Mouse (Mus musculus) CH12.LX (cell line): ENCODE measurements around the gene Zpbp2. TPM values are rescaled to one million over a fixed set of nuclear protein-coding genes. Genes with fewer than 3 reads are reported as not detected.
A peak's percentile ranks its signal among the peaks of the same experiment; 100 is the strongest.

Experiments
- DNase-seq: peaks from one replicate; pipeline ENCODE4 v3.0.0-alpha.2; 2013; ENCODE audit errors: extremely low read depth
- H3K27ac ChIP-seq: 2 replicates; pipeline ENCODE4 v1.5.1; 2012; ENCODE audit warnings: low read depth, mild to moderate bottlenecking, control low read depth, moderate library complexity; ENCODE audit not compliant: insufficient read depth
- H3K27me3 ChIP-seq: replicated peaks from 2 replicates; pipeline ENCODE3; 2012; ENCODE audit warnings: inconsistent platforms
- H3K36me3 ChIP-seq, 2 experiments: replicated peaks in 1 of 2; 2 replicates each; pipeline versions ENCODE3 to v1.6.1; 2012; ENCODE audit warnings: inconsistent platforms in 1 of 2, low read length in 1 of 2, mild to moderate bottlenecking in 1 of 2, mixed read lengths in 1 of 2, moderate library complexity in 1 of 2; ENCODE audit not compliant: control insufficient read depth in 1 of 2, insufficient read depth in 1 of 2
- H3K4me1 ChIP-seq, 2 experiments: 2 replicates each; pipeline ENCODE4 v1.6.1; 2012; ENCODE audit warnings: inconsistent platforms in 1 of 2, moderate library complexity in 1 of 2; ENCODE audit not compliant: insufficient read depth in 2 of 2, control insufficient read depth in 1 of 2
- H3K4me2 ChIP-seq: 2 replicates; pipeline ENCODE4 v1.6.1; 2012; ENCODE audit warnings: low read depth, mild to moderate bottlenecking, control low read depth; ENCODE audit not compliant: poor library complexity, insufficient read depth, severe bottlenecking
- H3K4me3 ChIP-seq, 3 experiments: fragments of 150-350 bp in 1 of 3; sonication (generic) in 1 of 3; replicated peaks in 1 of 3; 2 replicates each; pipeline versions ENCODE3 to v1.5.1; 2011 to 2012; ENCODE audit warnings: low read depth in 2 of 3, low read length in 2 of 3, mild to moderate bottlenecking in 2 of 3, moderate library complexity in 2 of 3, control low read depth in 1 of 3, improper control_type of control experiment in 1 of 3, inconsistent platforms in 1 of 3, mixed read lengths in 1 of 3; ENCODE audit not compliant: poor library complexity in 1 of 3
- H3K79me2 ChIP-seq: replicated peaks from 2 replicates; pipeline ENCODE4 v1.6.1; 2012; ENCODE audit warnings: mild to moderate bottlenecking, moderate library complexity; ENCODE audit not compliant: control insufficient read depth, poor library complexity, insufficient read depth, severe bottlenecking; ENCODE audit errors: extremely low read depth
- H3K9ac ChIP-seq: 2 replicates; pipeline ENCODE4 v1.6.1; 2012; ENCODE audit warnings: low read depth, mild to moderate bottlenecking, control low read depth, moderate library complexity; ENCODE audit not compliant: insufficient read depth
- H3K9me3 ChIP-seq: replicated peaks from 2 replicates; pipeline ENCODE3; 2012; ENCODE audit warnings: low read length, inconsistent platforms, mixed read lengths
- BHLHE40 ChIP-seq: IDR thresholded peaks from 2 replicates; pipeline ENCODE4 v1.6.1; 2011; ENCODE audit warnings: mild to moderate bottlenecking, low read depth, low read length, improper control_type of control experiment
- CHD1 ChIP-seq: IDR thresholded peaks from 2 replicates; pipeline ENCODE4 v1.6.1; 2012; ENCODE audit warnings: low read depth, low read length, improper control_type of control experiment, inconsistent platforms
- CHD2 ChIP-seq: IDR thresholded peaks from 2 replicates; pipeline ENCODE4 v1.6.1; 2011; ENCODE audit warnings: low read length, improper control_type of control experiment
- E2F4 ChIP-seq: IDR thresholded peaks from 2 replicates; pipeline ENCODE4 v1.6.1; 2011; ENCODE audit warnings: low read depth, low read length, improper control_type of control experiment; ENCODE audit not compliant: insufficient replicate concordance
- ELF1 ChIP-seq: IDR thresholded peaks from 2 replicates; pipeline ENCODE4 v1.6.1; 2014; ENCODE audit warnings: low read depth, mild to moderate bottlenecking, inconsistent platforms, low read length, improper control_type of control experiment
- EP300 ChIP-seq: IDR thresholded peaks from 2 replicates; pipeline ENCODE4 v1.6.1; 2011; ENCODE audit warnings: low read length, improper control_type of control experiment
- ETS1 ChIP-seq: conservative IDR thresholded peaks from 2 replicates; pipeline ENCODE4 v1.6.1; 2012; ENCODE audit warnings: low read depth, mild to moderate bottlenecking, inconsistent platforms, low read length, improper control_type of control experiment, moderate library complexity
- GABPA ChIP-seq: IDR thresholded peaks from 2 replicates; pipeline ENCODE4 v1.6.1; 2012; ENCODE audit warnings: low read depth, low read length, improper control_type of control experiment, inconsistent platforms; ENCODE audit not compliant: insufficient replicate concordance
- HCFC1 ChIP-seq: IDR thresholded peaks from 2 replicates; pipeline ENCODE4 v1.6.1; 2012; ENCODE audit warnings: low read depth, mild to moderate bottlenecking, inconsistent platforms, low read length, improper control_type of control experiment
- IRF4 ChIP-seq: IDR thresholded peaks from 2 replicates; pipeline ENCODE4 v1.6.1; 2014; ENCODE audit warnings: low read depth, mild to moderate bottlenecking, inconsistent platforms, low read length, improper control_type of control experiment
- JUN ChIP-seq: IDR thresholded peaks from 2 replicates; pipeline ENCODE4 v1.6.1; 2011; ENCODE audit warnings: low read depth, mild to moderate bottlenecking, low read length, improper control_type of control experiment, moderate library complexity; ENCODE audit not compliant: insufficient read depth
- JUND ChIP-seq: conservative IDR thresholded peaks from 2 replicates; pipeline ENCODE4 v1.6.1; 2011; ENCODE audit warnings: low read depth, low read length, improper control_type of control experiment
- KAT2A ChIP-seq: IDR thresholded peaks from 2 replicates; pipeline ENCODE4 v1.6.1; 2012; ENCODE audit warnings: low read length, improper control_type of control experiment, inconsistent platforms; ENCODE audit not compliant: insufficient replicate concordance
- MAFK ChIP-seq: IDR thresholded peaks from 2 replicates; pipeline ENCODE4 v1.6.1; 2011; ENCODE audit warnings: low read length, improper control_type of control experiment; ENCODE audit not compliant: insufficient replicate concordance
- MAX ChIP-seq: IDR thresholded peaks from 2 replicates; pipeline ENCODE4 v1.6.1; 2011; ENCODE audit warnings: low read length, improper control_type of control experiment
- MAZ ChIP-seq: IDR thresholded peaks from 2 replicates; pipeline ENCODE4 v1.6.1; 2012; ENCODE audit warnings: low read depth, mild to moderate bottlenecking, inconsistent platforms, low read length, improper control_type of control experiment, moderate library complexity
- MEF2A ChIP-seq: IDR thresholded peaks from 2 replicates; pipeline ENCODE4 v1.6.1; 2014; ENCODE audit warnings: low read depth, mild to moderate bottlenecking, inconsistent platforms, low read length, improper control_type of control experiment, borderline replicate concordance
- MXI1 ChIP-seq: IDR thresholded peaks from 2 replicates; pipeline ENCODE4 v1.6.1; 2011; ENCODE audit warnings: mild to moderate bottlenecking, low read depth, low read length, improper control_type of control experiment
- MYC ChIP-seq: IDR thresholded peaks from 2 replicates; pipeline ENCODE4 v1.6.1; 2011; ENCODE audit warnings: low read depth, mild to moderate bottlenecking, improper control_type of control experiment, low read length
- NELFE ChIP-seq: IDR thresholded peaks from 2 replicates; pipeline ENCODE4 v1.6.1; 2011; ENCODE audit warnings: low read depth, low read length, improper control_type of control experiment
- NRF1 ChIP-seq: IDR thresholded peaks from 2 replicates; pipeline ENCODE4 v1.6.1; 2014; ENCODE audit warnings: low read depth, mild to moderate bottlenecking, inconsistent platforms, low read length, improper control_type of control experiment, moderate library complexity
- PAX5 ChIP-seq: IDR thresholded peaks from 2 replicates; pipeline ENCODE4 v1.6.1; 2012; ENCODE audit warnings: low read length, inconsistent platforms, mixed read lengths
- POLR2A ChIP-seq: IDR thresholded peaks from 2 replicates; pipeline ENCODE4 v1.6.1; 2011; ENCODE audit warnings: low read depth, mild to moderate bottlenecking, improper control_type of control experiment, low read length
- RAD21 ChIP-seq: IDR thresholded peaks from 2 replicates; pipeline ENCODE4 v1.6.1; 2011; ENCODE audit warnings: low read depth, mild to moderate bottlenecking, low read length, improper control_type of control experiment, moderate library complexity
- RCOR1 ChIP-seq: conservative IDR thresholded peaks from 2 replicates; pipeline ENCODE4 v1.6.1; 2012; ENCODE audit warnings: low read depth, mild to moderate bottlenecking, inconsistent platforms, low read length, improper control_type of control experiment
- SIN3A ChIP-seq: IDR thresholded peaks from 2 replicates; pipeline ENCODE4 v1.6.1; 2012; ENCODE audit warnings: low read length, improper control_type of control experiment, inconsistent platforms
- TBP ChIP-seq: conservative IDR thresholded peaks from 2 replicates; pipeline ENCODE4 v1.6.1; 2011; ENCODE audit warnings: low read depth, low read length, improper control_type of control experiment
- TCF12 ChIP-seq: IDR thresholded peaks from 2 replicates; pipeline ENCODE4 v1.6.1; 2014; ENCODE audit warnings: low read depth, mild to moderate bottlenecking, inconsistent platforms, low read length, improper control_type of control experiment
- UBTF ChIP-seq: IDR thresholded peaks from 2 replicates; pipeline ENCODE4 v1.6.1; 2012; ENCODE audit warnings: low read depth, mild to moderate bottlenecking, inconsistent platforms, low read length, improper control_type of control experiment, moderate library complexity
- USF1 ChIP-seq: IDR thresholded peaks from 2 replicates; pipeline ENCODE4 v1.6.1; 2014; ENCODE audit warnings: low read depth, mild to moderate bottlenecking, inconsistent platforms, low read length, improper control_type of control experiment
- USF2 ChIP-seq: conservative IDR thresholded peaks from 2 replicates; pipeline ENCODE4 v1.6.1; 2011; ENCODE audit warnings: low read depth, low read length, improper control_type of control experiment
- ZKSCAN1 ChIP-seq: IDR thresholded peaks from 2 replicates; pipeline ENCODE4 v1.6.1; 2012; ENCODE audit warnings: low read depth, inconsistent platforms, low read length, improper control_type of control experiment, borderline replicate concordance
- ZMIZ1 ChIP-seq: IDR thresholded peaks from 2 replicates; pipeline ENCODE4 v1.6.1; 2012; ENCODE audit warnings: low read depth, mild to moderate bottlenecking, inconsistent platforms, low read length, improper control_type of control experiment
- ZNF384 ChIP-seq: IDR thresholded peaks from 2 replicates; pipeline ENCODE4 v1.6.1; 2012; ENCODE audit warnings: low read depth, low read length, improper control_type of control experiment, inconsistent platforms
- dilution Hi-C: fragments of 300-500 bp; cut with MboI; formaldehyde crosslinking; loops from 2 replicates; pipeline ENCODE4 v1.14.3; 2020; ENCODE audit warnings: low sequenced_read_pairs; ENCODE audit not compliant: extremely low pct_unique_long_range_greater_than_20kb, extremely low pct_ligation_motif_present
- in situ Hi-C: fragments of 300-500 bp; cut with MboI; formaldehyde crosslinking; loops from 3 replicates; pipeline ENCODE4 v1.14.3; 2019; ENCODE audit warnings: low sequenced_read_pairs, low pct_ligation_motif_present, low pct_unique_long_range_greater_than_20kb, mixed read lengths
- polyA plus RNA-seq: library from polyadenylated mRNA; unstranded; fragments of >175 nt; gene quantifications from 2 replicates; pipeline ENCODE4 v1.2.1, GENCODE M21; 2012; ENCODE audit warnings: low read depth; ENCODE audit not compliant: insufficient read length
- total RNA-seq, 2 experiments: library from RNA; depleted of rRNA; stranded (reverse); fragments of 300-350 nt in 1 of 2; fragments of >200 nt in 1 of 2; gene quantifications; 2 replicates each; pipeline ENCODE4 v1.2.3; 2012 to 2014

The Zpbp2 gene
- total and polyA plus RNA-seq, 3 experiments: 3.2 to 3.9 (median 3.7) TPM

DNA sequence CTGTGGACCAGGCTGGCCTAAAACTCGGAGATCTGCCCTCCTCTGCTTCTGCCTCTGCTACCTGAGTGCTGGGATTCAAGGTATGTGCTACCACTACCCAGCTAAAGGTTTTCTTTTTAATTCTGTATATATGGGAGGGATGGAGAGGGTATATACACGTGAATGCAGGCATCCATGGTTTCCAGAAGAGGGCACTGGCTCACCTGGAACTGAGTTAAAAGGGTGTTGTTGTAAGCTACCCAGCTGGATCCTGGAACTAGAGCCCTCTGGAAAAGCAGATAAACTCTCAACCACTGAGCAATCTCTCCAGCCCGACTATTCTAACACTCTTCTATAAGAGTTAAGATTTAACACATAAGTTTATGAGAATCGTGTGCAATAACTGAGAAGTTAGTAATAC, 1.5 kb upstream of the Zpbp2 start (continued):
- TF ChIP-seq MXI1 (no peak), USF2 (no peak), MAX (no peak), RCOR1 (no peak), ZNF384 (no peak), CHD2 (no peak), TBP (no peak), MAZ (no peak), SIN3A (no peak), UBTF (no peak), MEF2A (no peak), USF1 (no peak), GABPA (no peak), NELFE (no peak), JUN (no peak), EP300 (no peak)
- TF ChIP-seq, all 38 proteins: peak for 5

DNA sequence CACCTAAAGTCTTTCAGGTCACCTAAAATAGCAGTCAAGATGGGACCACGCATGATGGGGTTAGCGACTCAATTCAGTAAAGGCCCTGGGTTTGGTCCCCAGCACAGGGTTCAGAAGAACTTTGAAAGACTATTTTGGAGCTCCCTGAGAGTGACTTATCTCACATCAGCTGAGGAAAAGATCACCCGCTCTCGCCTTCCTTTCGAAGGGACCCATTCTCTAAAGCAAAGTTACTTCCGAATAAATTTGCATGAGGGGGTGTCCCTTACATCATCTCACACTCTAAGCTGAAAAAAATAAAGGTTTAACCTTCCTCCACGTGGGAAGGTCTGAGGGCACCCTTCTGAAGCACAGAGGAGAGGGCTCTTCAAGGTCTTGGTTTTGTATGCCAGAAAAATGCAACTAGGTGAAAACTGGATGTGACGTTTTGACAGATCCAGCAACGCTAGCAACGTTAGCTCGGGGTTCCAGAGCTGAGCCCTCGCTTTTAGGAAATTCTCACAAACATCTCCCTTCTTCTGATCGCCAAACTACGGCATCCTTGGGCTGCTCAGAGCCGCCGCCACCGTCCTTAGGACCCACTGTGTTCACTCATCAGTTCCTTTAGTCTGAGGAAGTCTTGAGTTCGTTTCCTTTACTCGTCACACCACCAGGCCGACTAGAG, 454 bp upstream of the Zpbp2 start:
- H3K4me3 ChIP-seq: peak overlapping the region; percentile 6 to 70 (median 50)
- no peaks in the 10 kb centered on the region for H3K36me3 ChIP-seq
- H3K9ac ChIP-seq: peak overlapping the region; percentile 88
- in situ Hi-C loops (loop anchor here (5.0 kb wide), 2 partner anchors 37 to 82 kb away; partner anchors contain the start of gene Ormdl3), dilution Hi-C loops (no loop called here)
- H3K4me2 ChIP-seq: peak overlapping the region; percentile 81
- H3K79me2 ChIP-seq: peaks cover 16% of the 10 kb centered on the region
- peaks cover 2 to 52% of the 10 kb centered on the region in 2 experiments; a peak in 3 of 4 replicates for H3K4me1 ChIP-seq
- no peaks in the 10 kb centered on the region for H3K27me3 ChIP-seq
- DNase-seq: peak; percentile 96
- peak overlapping the region; percentile 88 for H3K27ac ChIP-seq
- H3K9me3 ChIP-seq: peaks cover 3% of the 10 kb centered on the region
- peak; percentile 95 for TF ChIP-seq ETS1
- TF ChIP-seq PAX5: no peak
- TF ChIP-seq ZNF384: peak; percentile 98
- peak; percentile 79 for TF ChIP-seq JUND
- TF ChIP-seq ZKSCAN1: no peak
- TF ChIP-seq MAX: peak; percentile 97
- TF ChIP-seq POLR2A: peak; percentile 4; the same call in 1 of the 2 replicates
- TF ChIP-seq IRF4: peak; percentile 77
- TF ChIP-seq NRF1: no peak
- peak; percentile 83; the same call in 1 of the 2 replicates for TF ChIP-seq TCF12
- peak; percentile 100 for TF ChIP-seq MYC
- no peak for TF ChIP-seq GABPA
- TF ChIP-seq ELF1: peak; percentile 58; the same call in 1 of the 2 replicates
- TF ChIP-seq TBP: peak; percentile 90
- peak; percentile 90 for TF ChIP-seq MAZ
- TF ChIP-seq MEF2A: peak; percentile 96
- no peak; the same call in none of the 2 replicates for TF ChIP-seq RAD21
- peak; percentile 99 for TF ChIP-seq SIN3A
- TF ChIP-seq ZMIZ1: peak; percentile 91
- TF ChIP-seq MAFK: peak; percentile 70; the same call in 1 of the 2 replicates
- TF ChIP-seq MXI1: peak; percentile 99
- TF ChIP-seq EP300: peak; percentile 83
- peak; percentile 68; the same call in 1 of the 2 replicates for TF ChIP-seq KAT2A
- TF ChIP-seq CHD1: peak; percentile 96; the same call in 1 of the 2 replicates
- TF ChIP-seq E2F4: peak; percentile 70; the same call in 1 of the 2 replicates
- TF ChIP-seq BHLHE40: peak; percentile 95
- peak; percentile 90 for TF ChIP-seq RCOR1
- TF ChIP-seq HCFC1: peak; percentile 47; the same call in 1 of the 2 replicates
